Mouse (Mus musculus) c-Kit-positive CD71-negative TER-119-negative erythroid progenitor cells, embryonic 14.5 days (primary cell): ENCODE data around the gene Rasa1.

Experiments used
- DNase-seq: peaks from one replicate; pipeline ENCODE4 v3.0.0-alpha.2; 2013; ENCODE audit warnings: low read depth

Rasa1 gene

DNA sequence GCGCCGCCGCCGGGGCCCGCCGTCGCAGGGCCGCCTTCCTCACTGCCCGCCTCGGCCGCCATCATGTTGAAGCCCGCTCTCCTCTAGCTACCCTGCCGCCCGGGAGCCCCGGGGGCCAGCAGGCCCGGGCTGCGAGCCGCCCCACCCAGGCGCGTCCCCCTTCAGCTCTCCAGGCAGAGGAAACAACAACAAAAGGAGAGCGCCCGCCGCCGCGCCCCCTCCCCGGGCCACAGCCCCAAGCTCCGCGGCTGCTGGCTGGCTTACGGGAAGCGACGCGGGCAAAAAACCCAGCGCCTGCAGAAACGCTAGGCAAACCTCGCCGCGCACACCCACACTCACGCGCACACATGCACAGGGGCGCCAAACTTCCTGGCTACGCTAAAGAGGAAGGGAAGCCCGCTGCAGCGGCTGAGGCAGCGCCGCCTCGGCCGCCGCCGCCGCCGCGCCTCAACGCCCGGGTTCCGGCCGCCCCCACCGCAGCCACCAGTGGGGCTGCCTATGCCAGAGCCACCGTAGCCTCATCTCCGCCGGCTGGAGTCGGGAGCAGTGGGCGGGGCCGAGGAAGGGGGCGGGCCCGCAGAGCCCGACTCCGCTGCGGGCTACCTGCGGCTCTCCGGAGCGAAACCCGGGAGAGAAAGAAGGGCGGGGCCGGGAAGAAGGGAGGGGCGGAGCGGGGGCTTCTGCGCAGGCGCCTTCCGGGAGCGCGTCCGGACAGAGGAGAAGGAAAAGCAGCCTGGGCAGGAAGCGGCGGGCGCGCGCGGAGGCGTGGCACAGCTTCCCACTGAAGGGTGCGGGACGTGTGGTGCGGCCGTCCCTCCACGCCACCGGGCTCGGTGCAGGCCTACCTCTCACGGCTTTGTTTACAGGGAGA, at the start of gene Rasa1:
Rasa1 (minus strand) TSS at position 288 of the 871 bp plus-strand sequence.
- peak; percentile 91 for DNase-seq

DNA sequence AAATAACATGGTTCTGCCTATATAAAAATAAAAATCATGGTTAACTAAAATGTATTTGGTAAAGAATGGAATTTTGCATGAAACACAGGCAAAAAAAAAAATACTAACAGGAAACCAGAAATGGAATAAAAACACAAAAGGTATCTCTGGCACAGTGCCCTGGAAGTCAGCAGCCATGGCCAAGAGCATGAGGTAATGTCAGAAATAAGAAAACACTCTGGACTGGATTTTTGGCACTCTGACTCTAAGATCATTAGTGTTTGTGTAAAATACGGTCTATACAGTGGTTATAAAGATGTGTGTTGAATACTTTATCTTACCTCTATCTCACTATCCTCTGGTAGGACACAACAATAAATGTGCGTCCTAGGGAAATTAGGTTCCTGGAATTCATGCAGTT, 22.6 kb upstream of the Rasa1 start:
- no peak for DNase-seq

DNA sequence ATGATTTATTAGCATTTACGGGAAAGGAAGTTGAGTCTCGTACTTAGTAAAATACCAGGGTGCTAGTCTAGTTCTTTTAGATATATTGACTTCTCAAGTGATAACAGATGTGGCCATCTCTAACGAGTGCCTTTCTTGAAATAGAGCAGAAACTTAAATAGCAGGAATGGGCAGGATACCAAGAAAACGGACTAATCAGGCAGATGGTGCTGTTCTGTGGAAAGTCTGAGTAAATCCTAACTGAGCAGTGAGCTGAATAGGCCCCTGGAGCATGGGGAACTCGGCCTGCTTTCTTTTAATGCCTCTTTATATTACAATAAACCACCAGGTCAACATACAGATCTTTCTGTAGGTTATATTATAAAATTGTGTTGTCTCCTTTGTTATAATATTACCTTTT, 22.0 kb upstream of the Rasa1 start:
- DNase-seq: no peak

- no peak for DNase-seq
These were observed 21.6 kb upstream of the Rasa1 start for GRCm38 (mm10) chr13:85310483-85310882.

DNA sequence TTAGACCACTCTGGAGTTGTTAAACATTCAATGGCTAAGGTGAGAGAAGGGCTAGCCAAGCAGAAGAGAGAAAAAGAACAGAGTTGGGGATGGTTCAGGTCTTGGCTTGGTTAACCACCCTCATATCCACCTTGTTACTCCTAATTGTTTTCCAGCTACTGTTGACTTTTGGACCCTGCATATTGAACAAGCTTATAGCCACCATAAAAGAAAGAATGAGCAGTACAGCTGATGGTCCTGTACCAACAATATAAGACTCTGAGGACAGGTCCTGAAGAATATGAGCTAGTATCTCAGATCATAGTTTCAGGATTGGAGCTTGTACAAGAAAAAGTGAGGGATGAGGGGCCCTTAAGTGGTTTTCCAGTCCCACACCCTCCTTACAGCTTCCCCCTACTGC, 17.1 kb upstream of the Rasa1 start:
- DNase-seq: no peak

GRCm38 (mm10) chr13:85290651-85291050, 1.7 kb upstream of the Rasa1 start:
- no peak for DNase-seq

GRCm38 (mm10) chr13:85288574-85288842, 422 bp downstream of the Rasa1 start:
- no peak for DNase-seq

GRCm38 (mm10) chr13:85287876-85288573, 905 bp downstream of the Rasa1 start:
- DNase-seq: no peak

GRCm38 (mm10) chr13:85282626-85283025, 6.3 kb downstream of the Rasa1 start:
- DNase-seq: no peak

DNA sequence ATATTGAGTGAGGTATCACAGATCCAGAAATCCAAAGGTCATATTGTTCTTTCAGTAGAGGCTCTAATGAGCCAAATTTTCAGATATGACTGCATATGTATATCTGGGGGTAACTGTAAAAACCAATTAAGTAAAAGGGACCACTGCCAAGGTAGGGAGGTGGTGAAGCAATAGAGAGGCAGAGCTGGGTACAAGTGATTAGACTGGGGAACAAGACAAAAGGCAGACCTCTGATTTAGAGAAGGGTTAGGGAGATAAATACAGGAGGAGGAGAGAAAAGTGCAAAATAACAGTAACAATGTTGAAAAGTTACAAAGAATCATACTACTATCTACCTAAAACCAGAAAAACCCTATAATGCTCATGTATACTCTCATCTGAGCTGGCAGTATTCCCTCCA, 10.0 kb downstream of the Rasa1 start:
- no peak for DNase-seq

DNA sequence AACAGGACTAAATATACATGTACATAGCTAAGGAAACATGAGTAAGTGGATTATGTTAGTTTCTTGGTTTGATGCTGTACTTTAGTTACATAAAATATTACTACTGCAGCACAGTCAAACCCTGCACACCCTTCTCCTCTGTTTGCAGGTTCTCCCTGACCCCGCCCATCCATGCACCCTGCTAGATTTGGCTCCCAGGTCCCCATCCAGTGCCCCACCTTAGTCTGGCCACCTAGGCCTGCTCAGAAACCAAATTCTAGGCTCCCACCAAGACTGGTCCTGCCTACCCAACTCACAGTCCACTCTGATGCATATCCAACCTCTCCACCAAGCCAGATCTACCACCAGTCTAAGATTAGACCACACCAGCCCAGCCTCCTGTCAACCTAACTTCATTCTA, 14.4 kb downstream of the Rasa1 start:
- no peak for DNase-seq

DNA sequence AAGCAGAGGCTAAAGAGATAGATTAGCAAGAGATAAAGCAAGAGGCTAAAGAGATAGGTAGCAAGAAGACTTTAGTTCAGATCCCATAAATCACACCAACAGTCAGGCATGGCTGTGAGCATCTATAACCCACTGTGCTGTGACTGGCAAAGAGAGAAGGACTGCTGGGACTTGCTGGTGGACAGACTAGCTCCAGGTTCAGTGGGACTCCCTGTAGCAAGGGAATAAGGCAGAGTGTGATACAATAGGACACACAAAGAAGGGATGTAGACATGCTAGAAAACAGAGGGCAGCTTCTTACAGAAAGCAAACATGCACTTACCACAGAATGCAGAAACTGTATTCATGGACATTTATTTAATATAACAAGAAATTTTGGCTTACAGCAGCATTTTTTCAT, 15.1 kb downstream of the Rasa1 start:
- no peak for DNase-seq

GRCm38 (mm10) chr13:85238760-85239159, 50.2 kb downstream of the Rasa1 start:
- DNase-seq: no peak

DNA sequence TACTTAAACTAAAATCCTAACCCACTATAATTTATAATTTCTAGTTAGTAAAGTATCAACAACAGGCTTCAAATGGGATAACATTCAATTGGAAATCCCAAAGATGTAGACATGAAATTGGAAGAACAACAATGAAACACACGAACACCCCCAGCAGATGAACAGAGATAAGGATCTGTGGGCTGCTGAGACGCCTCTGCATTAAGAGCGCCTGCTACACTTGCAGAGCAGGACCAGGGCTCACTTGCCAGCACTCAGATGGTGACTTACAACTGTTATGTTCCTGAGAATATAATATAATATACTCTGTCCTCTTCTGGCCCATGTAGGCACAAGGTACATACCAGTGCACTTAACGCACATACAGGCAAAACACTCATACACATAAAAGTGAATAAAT, 70.3 kb downstream of the Rasa1 start:
- no peak for DNase-seq

DNA sequence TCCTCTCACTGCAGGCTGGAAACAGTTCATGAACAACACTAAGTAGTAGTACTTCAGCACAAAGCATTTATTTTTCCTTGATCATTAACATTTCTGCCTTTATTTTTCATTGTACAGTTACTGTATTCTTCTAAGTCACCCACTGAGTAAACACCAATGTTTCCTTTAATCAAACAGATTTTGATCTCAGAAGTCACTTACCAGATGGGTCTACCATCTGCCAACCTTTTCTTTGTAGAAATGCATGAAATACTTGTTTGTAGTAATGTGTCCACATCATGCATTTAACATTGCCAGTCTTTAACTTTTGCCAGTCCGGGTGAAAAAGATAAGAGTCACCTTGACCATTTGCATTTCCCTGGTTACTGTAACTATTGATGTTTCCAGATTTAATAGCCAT, 78.6 kb downstream of the Rasa1 start:
- DNase-seq: no peak

- DNase-seq: no peak
These were observed 80.3 kb downstream of the Rasa1 start for GRCm38 (mm10) chr13:85208656-85209055.

GRCm38 (mm10) chr13:85207493-85207892, 81.4 kb downstream of the Rasa1 start:
- DNase-seq: no peak

DNA sequence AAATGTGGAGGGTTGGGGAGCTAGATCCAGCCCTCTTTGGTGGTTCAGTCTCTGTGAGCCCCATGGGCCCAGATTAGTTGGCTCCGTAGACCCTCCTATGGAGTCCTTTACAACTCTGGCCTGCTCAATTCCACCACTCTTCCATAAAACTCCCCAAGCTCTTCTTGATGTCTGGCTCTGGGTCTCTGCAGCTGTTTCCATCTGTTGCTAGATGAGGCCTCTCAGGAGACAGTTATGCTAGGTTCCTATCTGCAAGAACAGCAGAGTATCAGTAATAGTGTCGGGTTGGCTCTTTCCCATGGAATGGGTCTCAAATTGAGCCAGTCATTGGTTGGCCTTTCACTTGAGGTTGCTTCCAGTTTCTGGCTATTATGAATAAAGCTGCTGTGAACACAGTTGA, 97.7 kb downstream of the Rasa1 start:
- no peak for DNase-seq

GRCm38 (mm10) chr13:85189644-85190121, 99.2 kb downstream of the Rasa1 start:
- DNase-seq: peak; percentile 16

GRCm38 (mm10) chr13:85188903-85189643, 99.9 kb downstream of the Rasa1 start, which contains the start of gene Ccnh:
TSS of gene Ccnh (plus strand) at chr13:85189408.
- peak; percentile 75 for DNase-seq
